Mouse (Mus musculus): ENCODE data around the gene Adgrl4. TPM values are rescaled to one million over a fixed set of nuclear protein-coding genes. Genes with fewer than 3 reads are reported as not detected.
A peak's percentile ranks its signal among the peaks of the same experiment; 100 is the strongest.

Adgrl4 gene
- total RNA-seq, 2 experiments from 2014 or later: 64.7 to 70.3 TPM

- DNase-seq (ENCODE audit: low spot score in 2 of 2): no peak
Observed at GRCm38 (mm10) chr3:151465215-151465614, 27.5 kb downstream of the Adgrl4 start.

DNA sequence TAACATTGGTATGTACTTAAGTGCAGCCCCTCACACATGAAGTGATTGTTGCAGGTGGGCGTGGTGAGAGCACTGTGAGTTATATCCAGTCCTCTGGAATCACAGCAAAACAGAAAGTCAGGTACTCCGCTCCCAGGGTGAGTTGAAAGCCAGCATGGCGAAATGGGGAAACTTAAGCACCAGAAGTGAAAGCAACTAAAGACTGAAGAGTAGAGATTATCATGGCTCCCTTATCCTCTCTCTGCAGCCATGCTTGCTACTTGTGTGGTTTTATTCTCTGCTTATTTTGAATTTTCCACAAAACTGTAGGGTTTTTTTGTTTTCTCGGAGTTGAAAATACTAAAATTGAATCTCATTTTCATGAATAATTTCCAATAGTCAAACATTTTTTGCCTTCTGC, 51.2 kb downstream of the Adgrl4 start:
- no peak for DNase-seq (ENCODE audit: low spot score in 2 of 2)

- DNase-seq (ENCODE audit: low spot score in 2 of 2): no peak
Observed at GRCm38 (mm10) chr3:151505606-151506005, 67.9 kb downstream of the Adgrl4 start.

DNA sequence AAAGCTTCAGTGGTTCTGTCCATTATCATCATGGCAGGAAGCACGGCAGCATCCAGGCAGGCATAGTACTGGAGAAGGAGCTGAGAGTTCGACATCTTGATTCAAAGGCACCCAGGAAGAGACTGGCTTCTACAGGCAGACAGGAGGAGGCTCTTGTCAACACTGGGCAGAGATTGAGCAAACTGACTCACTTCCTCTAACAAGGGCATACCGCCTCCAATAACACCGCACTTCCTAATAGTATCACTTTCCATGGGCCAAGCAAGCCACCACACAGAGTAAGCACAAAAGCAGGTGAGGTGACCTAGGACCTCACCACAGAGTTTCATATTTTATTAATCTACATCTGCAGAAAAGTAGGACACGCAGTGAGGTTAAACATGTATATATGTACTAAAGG, 73.5 kb downstream of the Adgrl4 start:
- no peak for DNase-seq (ENCODE audit: low spot score in 2 of 2)

DNA sequence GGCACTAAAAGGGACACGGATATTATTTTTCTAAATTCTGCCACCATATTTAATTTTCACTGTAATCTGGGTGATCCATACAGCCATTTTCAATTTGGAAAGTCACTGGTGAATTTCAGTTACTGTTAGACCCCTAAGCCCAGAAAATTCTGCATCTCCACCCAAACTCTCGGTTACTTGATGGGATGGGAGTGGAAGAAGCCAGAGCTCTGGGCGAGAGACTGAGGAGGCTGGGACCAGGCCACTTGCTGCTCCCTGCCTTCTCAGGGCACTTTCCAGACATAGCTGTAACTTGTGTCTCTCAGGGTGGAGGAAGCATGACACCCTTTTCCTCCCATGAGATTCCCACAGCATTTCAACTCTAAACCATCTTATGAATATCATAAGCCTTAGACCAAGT, 109.5 kb downstream of the Adgrl4 start:
- DNase-seq (ENCODE audit: low spot score in 2 of 2): no peak

DNA sequence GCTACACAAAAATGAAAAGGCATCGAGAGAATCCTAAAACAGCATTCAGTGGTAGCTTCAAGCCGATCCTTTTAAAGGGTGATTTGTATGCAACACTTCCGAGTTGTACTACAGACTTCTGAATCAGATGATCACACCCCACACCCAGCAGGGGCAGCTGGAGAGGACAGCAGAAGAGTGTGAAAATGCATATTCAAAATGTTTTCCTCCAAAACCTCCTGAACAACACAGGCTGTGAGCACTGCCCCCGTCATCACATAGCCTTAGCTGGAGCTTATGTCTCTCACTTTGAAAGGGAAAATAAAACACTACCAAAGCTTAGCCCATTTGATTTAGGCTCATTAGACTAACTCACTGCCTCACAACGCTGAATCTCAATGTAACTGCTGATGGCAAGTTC, 113.3 kb downstream of the Adgrl4 start:
- DNase-seq (ENCODE audit: low spot score in 2 of 2): no peak

- no peak for DNase-seq (ENCODE audit: low spot score in 2 of 2)
Observed at GRCm38 (mm10) chr3:151556635-151557034, 118.9 kb downstream of the Adgrl4 start.

DNA sequence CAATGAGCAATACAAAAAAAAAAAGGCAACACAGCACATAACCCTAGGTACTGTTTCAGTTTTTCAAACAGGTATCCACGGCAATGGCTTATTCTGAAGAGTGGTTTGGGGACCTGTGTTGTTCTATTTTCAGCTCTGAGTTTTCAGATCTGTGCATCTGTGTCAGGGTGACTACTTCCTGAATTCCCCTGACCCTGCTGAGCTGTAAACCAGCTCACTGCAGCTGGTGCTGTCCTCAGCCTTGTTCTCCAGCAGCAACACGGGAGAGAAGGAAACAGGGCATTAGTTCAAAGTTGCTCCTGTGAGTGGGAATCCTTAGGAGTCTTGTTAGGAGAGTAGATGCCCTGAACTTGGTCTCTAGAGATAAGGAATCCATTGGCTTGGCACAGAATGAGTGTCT, 119.4 kb downstream of the Adgrl4 start:
- DNase-seq (ENCODE audit: low spot score in 2 of 2): no peak

GRCm38 (mm10) chr3:151557607-151558006, 119.9 kb downstream of the Adgrl4 start:
- DNase-seq (ENCODE audit: low spot score in 2 of 2): no peak

- no peak for DNase-seq (ENCODE audit: low spot score in 2 of 2)
Observed at GRCm38 (mm10) chr3:151558374-151558773, 120.7 kb downstream of the Adgrl4 start.

DNA sequence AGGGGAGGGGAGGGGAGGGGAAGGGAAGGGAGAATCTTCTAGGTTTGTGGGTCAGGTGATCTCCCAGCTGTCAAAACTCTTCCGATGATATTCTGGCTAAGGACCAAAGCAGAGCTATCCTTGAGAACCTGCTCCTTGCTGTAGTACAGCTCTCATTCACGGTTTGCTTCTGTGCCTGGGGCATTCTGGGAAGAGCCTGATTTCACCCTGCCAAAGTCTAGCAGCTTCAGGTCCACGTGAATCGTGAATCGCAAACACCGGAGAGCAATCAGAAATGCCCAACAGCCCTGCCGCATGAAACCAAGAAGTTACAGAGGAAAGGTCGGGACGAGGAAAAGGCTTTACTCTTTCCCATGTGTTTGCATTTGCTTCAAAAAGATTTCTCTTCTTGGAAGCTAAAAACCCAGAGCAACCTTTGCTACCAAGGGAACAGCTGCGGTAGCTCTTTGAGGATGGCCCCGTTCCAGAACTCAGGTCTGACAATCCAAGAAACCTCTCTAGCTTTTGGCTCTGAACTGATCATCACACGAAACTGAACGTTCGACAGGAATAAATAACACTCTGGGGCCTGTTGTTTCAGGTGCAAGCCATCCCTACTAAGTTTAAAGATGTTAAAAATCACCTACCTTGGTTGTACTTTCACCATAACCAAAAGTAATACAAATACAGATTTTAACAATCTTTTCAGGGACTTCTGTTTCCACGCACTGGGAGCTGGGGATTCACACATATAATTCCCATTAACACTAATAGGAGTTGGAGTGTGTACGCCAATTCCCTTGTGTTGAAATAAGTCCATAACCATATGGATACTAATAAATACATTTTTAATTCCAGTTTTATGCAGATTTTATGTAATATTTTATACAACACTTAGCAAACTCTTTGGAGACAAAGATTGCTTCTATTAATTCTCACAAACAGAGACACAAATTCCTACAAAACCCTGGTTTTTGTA, 128.3 kb downstream of the Adgrl4 start:
- no peak for DNase-seq (ENCODE audit: low spot score in 2 of 2)

DNA sequence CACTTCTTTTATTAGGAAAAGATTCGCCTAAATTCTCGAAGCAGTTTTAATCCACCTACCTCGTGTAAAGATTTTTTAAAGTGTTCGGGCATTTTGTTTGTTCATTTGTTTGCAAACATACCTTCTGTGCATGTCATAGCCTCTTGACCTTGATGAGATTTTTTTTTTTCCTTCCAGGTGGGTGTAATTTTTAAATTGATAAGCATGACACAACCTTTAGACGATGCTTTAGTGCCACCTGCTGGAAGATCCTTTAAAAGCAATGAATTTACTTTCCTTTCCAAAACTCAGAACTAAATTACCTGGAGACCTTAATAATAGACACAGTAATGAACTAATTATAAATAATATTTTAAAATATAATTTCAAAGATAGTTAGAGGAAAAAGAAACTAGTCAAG, 128.9 kb downstream of the Adgrl4 start:
- peak in 1 of 2 experiments; percentile 12 for DNase-seq (ENCODE audit: low spot score in 2 of 2)

GRCm38 (mm10) chr3:151567541-151567940, 129.9 kb downstream of the Adgrl4 start:
- no peak for DNase-seq (ENCODE audit: low spot score in 2 of 2)

- no peak for DNase-seq (ENCODE audit: low spot score in 2 of 2)
Observed at GRCm38 (mm10) chr3:151572089-151572488, 134.4 kb downstream of the Adgrl4 start.

GRCm38 (mm10) chr3:151575292-151575691, 137.6 kb downstream of the Adgrl4 start:
- DNase-seq (ENCODE audit: low spot score in 2 of 2): no peak

GRCm38 (mm10) chr3:151576155-151576554, 138.5 kb downstream of the Adgrl4 start:
- no peak for DNase-seq (ENCODE audit: low spot score in 2 of 2)

DNA sequence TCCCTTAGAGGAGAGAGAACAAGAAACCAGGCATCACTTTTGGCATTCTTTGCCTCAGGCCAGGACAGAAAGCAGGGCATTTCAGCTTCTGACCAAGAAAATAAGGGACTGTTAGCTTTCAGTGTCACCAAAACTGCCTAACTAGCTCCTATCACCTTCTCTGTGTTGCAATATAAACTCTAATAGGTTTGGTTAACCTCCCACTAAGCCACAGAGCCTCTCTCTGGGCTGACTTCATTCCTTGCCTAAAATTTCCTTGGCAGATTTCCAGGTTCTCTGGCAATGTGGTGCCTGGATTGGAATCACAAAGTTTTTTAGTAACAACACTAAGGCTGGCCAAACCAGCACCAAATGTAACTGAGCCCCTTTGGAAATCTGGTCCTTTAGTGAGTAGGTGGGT, 154.2 kb downstream of the Adgrl4 start:
- DNase-seq (ENCODE audit: low spot score in 2 of 2): no peak

Measured in adrenal gland, adult 18-20 months (tissue).